Mouse (Mus musculus) C2C12 (cell line): ENCODE measurements around the gene Hoxd3. TPM values are rescaled to one million over a fixed set of nuclear protein-coding genes. Genes with fewer than 3 reads are reported as not detected.

ENCODE experiments used
- H3K27me3 ChIP-seq: one replicate; pipeline ENCODE4 v1.6.1; 2011; ENCODE audit not compliant: control insufficient read depth, insufficient read depth, insufficient read length
- H3K36me3 ChIP-seq: one replicate; pipeline ENCODE4 v1.6.1; 2011; ENCODE audit not compliant: control insufficient read depth, insufficient read depth
- H3K4me3 ChIP-seq: one replicate; pipeline ENCODE4 v1.5.1; 2011; ENCODE audit warnings: mild to moderate bottlenecking, control low read depth; ENCODE audit not compliant: poor library complexity, insufficient read depth, severe bottlenecking
- H3K79me2 ChIP-seq: one replicate; pipeline ENCODE4 v1.6.1; 2011; ENCODE audit not compliant: control insufficient read depth, insufficient read depth
- H3K79me3 ChIP-seq: one replicate; pipeline ENCODE4 v1.6.1; 2011; ENCODE audit warnings: low read depth, control low read depth
- H3ac ChIP-seq: one replicate; pipeline ENCODE3; 2011; ENCODE audit warnings: low read depth; ENCODE audit not compliant: control insufficient read depth, insufficient read length
- CEBPB ChIP-seq: IDR thresholded peaks from one replicate; pipeline ENCODE4 v1.6.1; 2011; ENCODE audit warnings: low read depth, mild to moderate bottlenecking, control low read depth, moderate library complexity
- CTCF ChIP-seq: IDR thresholded peaks from one replicate; pipeline ENCODE4 v1.5.1; 2011; ENCODE audit not compliant: control insufficient read depth, insufficient read depth, insufficient read length
- FOSL1 ChIP-seq: IDR thresholded peaks from one replicate; pipeline ENCODE4 v1.8.0; 2011; ENCODE audit warnings: mild to moderate bottlenecking, low read length; ENCODE audit not compliant: poor library complexity, insufficient read depth, severe bottlenecking
- MAX ChIP-seq: IDR thresholded peaks from one replicate; pipeline ENCODE4 v1.6.1; 2011; ENCODE audit warnings: mild to moderate bottlenecking, control low read depth
- MYOD1 ChIP-seq: IDR thresholded peaks from one replicate; pipeline ENCODE4 v1.6.1; 2011; ENCODE audit warnings: low read depth; ENCODE audit not compliant: control insufficient read depth, insufficient read length
- MYOG ChIP-seq: IDR thresholded peaks from one replicate; pipeline ENCODE4 v1.6.1; 2011; ENCODE audit not compliant: control insufficient read depth, insufficient read length; ENCODE audit errors: extremely low read depth
- USF1 ChIP-seq: IDR thresholded peaks from one replicate; pipeline ENCODE4 v1.6.1; 2011; ENCODE audit warnings: low read depth, mild to moderate bottlenecking, control low read depth, moderate library complexity
- polyA plus RNA-seq: library from polyadenylated mRNA; unstranded; fragments of >200 nt; fragmentation: generic; extraction: Trizol; gene quantifications from one replicate; pipeline ENCODE4 v1.2.1, GENCODE M21; 2012; ENCODE audit warnings: missing spikeins

Gene Hoxd3
- polyA plus RNA-seq, 1 experiment: not detected

DNA sequence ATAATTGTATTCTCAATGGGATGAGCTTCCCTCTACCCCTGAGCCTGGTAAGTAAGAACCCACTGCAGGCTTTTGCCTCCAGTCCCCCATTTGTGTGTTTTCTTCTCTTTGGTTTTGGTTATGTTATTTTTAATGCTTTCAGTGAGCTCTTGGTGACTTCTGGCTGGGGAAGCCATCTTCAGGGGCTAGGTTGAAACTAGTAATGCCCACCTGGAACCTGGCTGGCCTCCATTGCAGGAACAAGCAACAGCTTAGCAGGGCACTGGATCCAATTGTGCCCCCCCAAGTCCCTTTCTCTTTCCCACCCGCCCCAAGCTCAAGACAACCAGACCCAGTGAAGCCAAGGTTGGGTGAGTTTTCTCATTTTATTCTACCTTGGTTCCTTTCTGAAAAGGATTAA is 16.3 kb upstream of the Hoxd3 start:
- no peaks in the 10 kb centered on the region for H3K36me3 ChIP-seq
- no peak overlapping the region for H3ac ChIP-seq
- no peaks in the 10 kb centered on the region for H3K79me2 ChIP-seq
- H3K4me3 ChIP-seq: no peak overlapping the region
- H3K27me3 ChIP-seq: peaks cover 81% of the 10 kb centered on the region
- no peaks in the 10 kb centered on the region for H3K79me3 ChIP-seq
- TF ChIP-seq USF1 (no peak), CEBPB (no peak), MAX (no peak), FOSL1 (no peak), MYOD1 (no peak), MYOG (no peak), CTCF (no peak)

DNA sequence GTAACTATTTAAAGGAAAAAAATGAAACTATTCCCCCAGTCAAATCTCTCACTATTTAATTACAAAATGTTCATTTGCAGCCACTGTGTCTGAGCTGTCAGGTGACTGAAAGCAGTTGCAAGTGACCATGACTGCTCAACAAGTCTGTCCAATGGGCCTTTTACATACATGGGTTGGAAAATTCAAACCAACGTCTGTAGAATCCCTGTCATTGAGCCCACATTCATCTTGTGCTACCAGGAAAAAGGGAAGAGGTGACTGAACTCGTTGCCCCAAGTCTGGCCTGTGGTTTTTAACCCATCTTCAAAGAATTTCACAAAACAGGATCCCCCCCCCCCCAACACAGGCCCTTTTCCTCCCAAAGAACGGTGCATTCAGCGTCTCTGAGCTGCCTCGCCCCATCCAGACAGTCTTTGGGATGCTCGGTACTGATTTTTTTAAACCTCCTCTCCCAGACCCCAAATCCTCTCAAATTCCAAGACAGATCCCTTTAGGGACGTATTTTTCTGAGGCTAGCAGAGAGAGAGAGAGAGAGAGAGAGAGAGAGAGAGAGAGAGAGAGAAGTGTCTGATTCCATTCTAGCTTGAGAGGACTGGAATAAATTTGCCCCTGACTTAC is 15.8 kb upstream of the Hoxd3 start:
- Histone ChIP-seq H3ac (no peak overlapping the region), H3K79me2 (no peaks in the 10 kb centered on the region), H3K36me3 (no peaks in the 10 kb centered on the region), H3K79me3 (no peaks in the 10 kb centered on the region), H3K27me3 (peaks cover 86% of the 10 kb centered on the region), H3K4me3 (no peak overlapping the region)
- TF ChIP-seq CEBPB: no peak

DNA sequence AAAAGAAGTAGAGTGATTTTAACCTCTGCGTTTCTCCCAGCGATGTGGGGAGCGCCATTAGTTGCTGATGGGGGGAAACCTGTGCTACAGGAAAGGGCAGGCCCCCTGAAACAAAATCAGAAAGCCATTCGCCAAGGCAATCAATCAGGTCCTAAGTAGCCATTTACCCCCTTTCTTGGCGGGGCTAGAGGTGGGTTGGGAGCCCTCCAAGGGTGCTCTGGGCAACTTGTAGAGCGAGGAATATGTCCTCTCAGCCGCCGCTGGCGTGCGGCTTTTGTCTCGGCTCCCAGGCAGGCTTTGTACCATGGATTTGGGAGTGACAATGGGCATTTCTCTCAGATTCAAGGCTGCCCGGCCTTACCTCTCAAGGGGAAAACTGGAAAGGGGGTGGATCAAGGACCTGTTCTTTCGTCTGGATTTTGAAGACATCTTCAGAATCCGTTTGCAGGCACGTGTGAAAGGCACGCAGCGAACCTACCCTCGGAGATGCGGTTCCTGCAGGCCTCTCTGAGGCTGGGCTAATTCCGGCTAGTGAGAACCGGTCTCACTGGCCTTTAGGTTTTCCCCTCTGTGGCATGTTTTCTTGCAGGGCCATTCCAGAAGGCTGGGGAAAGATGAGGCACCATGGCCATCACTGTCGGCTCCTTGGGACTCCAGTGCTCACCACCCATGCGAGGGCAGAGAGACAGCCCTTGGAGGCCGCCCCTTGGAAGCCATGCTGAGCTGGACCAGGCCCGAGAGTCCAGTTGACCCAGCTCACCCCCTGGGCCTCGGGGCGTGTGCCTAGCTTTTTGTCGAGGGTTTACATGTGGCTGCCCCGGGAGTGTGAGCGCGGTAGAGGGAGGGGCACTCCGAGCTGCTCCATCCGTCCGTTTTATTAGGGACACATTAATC is 15.0 kb upstream of the Hoxd3 start:
- H3K36me3 ChIP-seq: no peaks in the 10 kb centered on the region
- TF ChIP-seq CTCF (no peak), USF1 (no peak), MYOD1 (no peak), CEBPB (no peak), MYOG (no peak), FOSL1 (no peak), MAX (no peak)
- no peaks in the 10 kb centered on the region for H3K79me2 ChIP-seq
- H3K79me3 ChIP-seq: no peaks in the 10 kb centered on the region
- H3K4me3 ChIP-seq: no peak overlapping the region
- H3K27me3 ChIP-seq: peaks cover 80% of the 10 kb centered on the region
- no peak overlapping the region for H3ac ChIP-seq

DNA sequence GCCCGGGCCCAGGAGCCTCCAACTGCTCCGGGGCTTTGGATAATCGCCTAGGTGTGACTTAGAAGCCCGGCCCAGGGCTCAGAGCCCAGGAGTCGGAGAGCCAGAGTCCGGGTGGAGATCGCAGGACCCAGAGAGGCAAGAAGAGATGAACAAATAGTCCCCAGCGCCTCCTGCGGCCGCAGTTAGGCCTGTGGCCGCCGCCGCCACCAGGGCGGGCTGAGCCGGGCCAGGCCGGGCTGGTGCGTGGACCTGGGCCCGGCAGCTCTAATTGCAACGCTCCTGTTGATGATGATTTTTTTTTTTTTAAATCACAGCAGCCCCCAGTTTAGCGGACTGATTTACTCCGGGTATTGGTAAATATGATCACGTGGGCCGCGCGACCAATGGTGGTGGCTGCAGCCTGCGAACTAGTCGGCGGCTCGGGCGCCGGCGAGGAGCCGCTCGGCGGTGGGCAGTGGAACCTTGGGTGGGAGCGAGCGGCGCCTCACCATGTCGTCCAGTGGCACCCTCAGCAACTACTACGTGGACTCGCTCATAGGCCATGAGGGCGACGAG is 14.1 kb upstream of the Hoxd3 start, which contains the start of gene Hoxd9:
Hoxd9 (plus strand) TSS at position 161 of the 555 bp plus-strand sequence.
- no peak for TF ChIP-seq USF1
- H3K79me3 ChIP-seq: no peaks in the 10 kb centered on the region
- H3ac ChIP-seq: no peak within 1 kb of the TSS
- no peaks in the 10 kb centered on the region for H3K36me3 ChIP-seq
- H3K79me2 ChIP-seq: no peaks in the 10 kb centered on the region
- H3K4me3 ChIP-seq: no peak within 1 kb of the TSS
- H3K27me3 ChIP-seq: peaks cover 71% of the 10 kb centered on the region

DNA sequence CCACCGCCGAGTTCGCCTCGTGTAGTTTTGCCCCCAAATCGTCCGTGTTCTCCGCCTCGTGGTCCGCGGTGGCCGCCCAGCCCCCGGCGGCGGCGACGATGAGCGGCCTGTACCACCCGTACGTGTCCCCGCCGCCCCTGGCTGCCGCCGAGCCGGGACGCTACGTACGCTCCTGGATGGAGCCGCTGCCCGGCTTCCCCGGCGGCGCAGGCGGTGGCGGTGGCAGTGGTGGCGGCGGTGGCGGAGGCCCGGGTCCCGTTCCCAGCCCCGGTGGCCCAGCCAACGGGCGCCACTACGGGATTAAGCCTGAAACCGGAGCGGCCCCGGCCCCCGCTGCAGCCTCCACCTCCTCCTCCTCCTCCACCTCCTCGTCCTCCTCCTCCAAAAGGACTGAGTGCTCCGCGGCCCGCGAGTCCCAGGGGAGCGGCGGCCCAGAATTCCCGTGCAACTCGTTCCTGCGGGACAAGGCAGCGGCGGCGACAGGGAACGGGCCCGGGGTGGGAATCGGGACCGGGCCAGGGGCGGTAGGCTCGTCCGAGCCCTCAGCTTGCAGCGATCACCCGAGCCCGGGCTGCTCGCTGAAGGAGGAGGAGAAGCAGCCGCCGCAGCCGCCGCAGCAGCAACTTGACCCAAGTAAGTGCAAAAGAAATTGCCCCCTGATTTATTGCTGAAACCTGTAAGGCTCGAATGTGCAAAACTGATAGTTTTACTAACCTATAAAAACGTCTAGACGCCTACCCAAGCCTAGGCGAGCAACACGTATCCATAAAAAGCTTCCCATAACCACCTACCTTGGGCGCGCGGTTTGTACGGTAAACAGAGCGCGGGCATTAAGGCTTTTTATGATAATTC is 13.3 kb upstream of the Hoxd3 start:
- peaks cover 63% of the 10 kb centered on the region for H3K27me3 ChIP-seq
- H3K36me3 ChIP-seq: no peaks in the 10 kb centered on the region

More for the DNA sequence above, 13.3 kb upstream of the Hoxd3 start:
- Histone ChIP-seq H3K79me3 (no peaks in the 10 kb centered on the region), H3ac (no peak overlapping the region), H3K79me2 (no peaks in the 10 kb centered on the region), H3K4me3 (no peak overlapping the region)
- TF ChIP-seq CTCF (no peak), USF1 (no peak), CEBPB (no peak), MYOD1 (no peak), MYOG (no peak), FOSL1 (no peak), MAX (no peak)
